Mouse (Mus musculus): ENCODE results near the gene Asrgl1. TPM values are rescaled to one million over a fixed set of nuclear protein-coding genes. Genes with fewer than 3 reads are reported as not detected.

Asrgl1 gene
- polyA plus RNA-seq, 1 experiment from 2014 or later: 15.9 TPM

- no peak overlapping the region for H3K9ac ChIP-seq
- no peaks in the 10 kb centered on the region for H3K9me3 ChIP-seq
- WGBS: 89% methylated on average over 14 of the region's 14 CpGs
- no peaks in the 10 kb centered on the region for H3K36me3 ChIP-seq
- no peaks in the 10 kb centered on the region for H3K27me3 ChIP-seq
- ATAC-seq (ENCODE audit: insufficient number of reproducible peaks, insufficient read depth, low FRiP score, low TSS enrichment, low read depth): no peak
- H3K4me3 ChIP-seq: no peak overlapping the region
- no peak overlapping the region; the same call in 1 of the 2 replicates for H3K4me2 ChIP-seq
- peaks cover 19% of the 10 kb centered on the region for H3K4me1 ChIP-seq
- H3K27ac ChIP-seq: no peak overlapping the region
Measured at GRCm38 (mm10) chr19:9081311-9082190, 53.9 kb downstream of the Asrgl1 start.

DNA sequence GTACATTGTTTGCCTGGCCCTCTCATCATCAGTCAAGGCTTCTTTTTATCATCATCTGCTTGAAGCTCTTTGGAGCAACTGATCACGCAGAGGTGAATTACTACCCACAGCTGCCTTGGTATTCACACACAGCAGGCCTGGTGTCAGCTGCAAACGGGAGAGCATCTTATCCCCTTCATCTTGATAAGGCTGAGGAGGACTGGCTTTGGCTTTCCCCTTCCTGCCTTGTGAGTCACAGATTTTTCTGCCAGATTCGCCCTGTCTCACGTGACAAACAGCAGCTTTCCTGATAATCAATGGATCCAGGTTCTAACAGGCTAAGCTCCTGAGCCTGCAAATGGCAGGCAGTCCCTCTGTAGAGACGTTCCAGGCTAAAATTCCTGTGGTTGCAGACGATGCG, 55.5 kb downstream of the Asrgl1 start:
- Histone ChIP-seq H3K4me3 (no peak overlapping the region), H3K9me3 (no peaks in the 10 kb centered on the region), H3K27ac (peak overlapping the region; percentile 33), H3K4me2 (no peak overlapping the region), H3K9ac (peak overlapping the region; percentile 37; the same call in 1 of the 2 replicates), H3K36me3 (no peaks in the 10 kb centered on the region), H3K27me3 (no peaks in the 10 kb centered on the region), H3K4me1 (peaks cover 19% of the 10 kb centered on the region)
- 16% methylated on average over 7 of the region's 7 CpGs for WGBS
- ATAC-seq (ENCODE audit: insufficient number of reproducible peaks, insufficient read depth, low FRiP score, low TSS enrichment, low read depth): no peak

GRCm38 (mm10) chr19:9076982-9077660, 58.3 kb downstream of the Asrgl1 start:
- Histone ChIP-seq H3K4me3 (no peak overlapping the region), H3K27ac (no peak overlapping the region), H3K36me3 (no peaks in the 10 kb centered on the region), H3K27me3 (no peaks in the 10 kb centered on the region), H3K4me1 (peaks cover 14% of the 10 kb centered on the region), H3K9me3 (no peaks in the 10 kb centered on the region), H3K4me2 (no peak overlapping the region), H3K9ac (no peak overlapping the region)
- no peak for ATAC-seq (ENCODE audit: insufficient number of reproducible peaks, insufficient read depth, low FRiP score, low TSS enrichment, low read depth)
- 65% methylated on average over 4 of the region's 4 CpGs for WGBS

DNA sequence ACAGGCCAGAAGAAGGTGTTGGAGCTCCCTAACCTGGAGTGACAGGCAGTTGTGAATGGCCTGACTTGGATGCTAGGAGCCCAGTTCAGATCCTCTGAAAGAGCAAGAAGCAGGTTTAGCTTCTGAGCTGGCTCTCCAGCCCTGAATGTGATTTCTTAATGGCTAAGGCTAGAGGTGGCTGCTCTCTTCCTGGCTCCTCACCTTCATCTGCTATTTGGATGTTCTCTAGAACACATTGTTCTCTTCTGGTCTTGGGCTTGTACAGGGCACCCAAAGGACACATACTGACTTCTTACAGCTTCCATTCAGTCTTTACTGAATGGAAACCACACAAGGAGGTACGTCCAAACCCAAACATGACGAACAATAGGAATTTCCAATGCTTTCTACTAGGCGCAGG, 59.4 kb downstream of the Asrgl1 start:
- H3K27ac ChIP-seq: no peak overlapping the region
- peaks cover 23% of the 10 kb centered on the region for H3K4me1 ChIP-seq
- H3K4me2 ChIP-seq: no peak overlapping the region
- ATAC-seq (ENCODE audit: insufficient number of reproducible peaks, insufficient read depth, low FRiP score, low TSS enrichment, low read depth): no peak
- no peak overlapping the region for H3K4me3 ChIP-seq
- 90% methylated on average over 3 of the region's 3 CpGs for WGBS
- H3K9me3 ChIP-seq: no peaks in the 10 kb centered on the region
- H3K9ac ChIP-seq: no peak overlapping the region
- H3K27me3 ChIP-seq: no peaks in the 10 kb centered on the region
- H3K36me3 ChIP-seq: no peaks in the 10 kb centered on the region

GRCm38 (mm10) chr19:9075558-9075957, 59.9 kb downstream of the Asrgl1 start:
- Histone ChIP-seq H3K27me3 (no peaks in the 10 kb centered on the region), H3K4me1 (peaks cover 28% of the 10 kb centered on the region), H3K36me3 (no peaks in the 10 kb centered on the region), H3K27ac (no peak overlapping the region), H3K4me3 (no peak overlapping the region), H3K4me2 (no peak overlapping the region), H3K9ac (no peak overlapping the region), H3K9me3 (no peaks in the 10 kb centered on the region)
- WGBS: 56% methylated on average over 2 of the region's 2 CpGs
- ATAC-seq (ENCODE audit: insufficient number of reproducible peaks, insufficient read depth, low FRiP score, low TSS enrichment, low read depth): no peak

DNA sequence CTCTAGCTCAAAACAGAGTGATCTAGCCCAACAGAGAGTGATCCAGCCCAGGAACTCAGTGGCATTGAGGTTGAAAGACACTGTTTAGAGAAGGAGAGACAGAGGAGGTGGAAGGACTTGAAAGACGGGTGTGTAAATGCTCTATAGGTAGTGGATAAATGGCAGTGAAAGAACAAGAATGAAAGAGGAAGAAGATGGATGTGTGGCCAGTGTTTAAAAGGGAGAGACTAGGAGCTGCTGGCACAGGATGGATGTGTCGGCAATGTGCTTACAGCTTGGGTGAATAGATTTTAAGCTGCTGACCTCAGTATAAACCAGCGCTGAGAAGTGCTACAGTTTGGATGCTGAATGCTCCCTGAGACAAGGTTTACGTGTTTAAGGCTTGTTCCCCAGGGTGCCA, 61.0 kb downstream of the Asrgl1 start:
- no peak for ATAC-seq (ENCODE audit: insufficient number of reproducible peaks, insufficient read depth, low FRiP score, low TSS enrichment, low read depth)
- Histone ChIP-seq H3K9me3 (no peaks in the 10 kb centered on the region), H3K4me3 (no peak overlapping the region), H3K4me2 (no peak overlapping the region), H3K27ac (peak overlapping the region; percentile 39; the same call in 1 of the 2 replicates), H3K9ac (no peak overlapping the region), H3K4me1 (peaks cover 31% of the 10 kb centered on the region), H3K36me3 (no peaks in the 10 kb centered on the region), H3K27me3 (no peaks in the 10 kb centered on the region)
- WGBS: 75% methylated on average over 4 of the region's 4 CpGs

- H3K4me3 ChIP-seq: no peak overlapping the region
- ATAC-seq (ENCODE audit: insufficient number of reproducible peaks, insufficient read depth, low FRiP score, low TSS enrichment, low read depth): no peak
- peaks cover 29% of the 10 kb centered on the region for H3K4me1 ChIP-seq
- H3K36me3 ChIP-seq: no peaks in the 10 kb centered on the region
- peak overlapping the region; percentile 39; the same call in 1 of the 2 replicates for H3K27ac ChIP-seq
- no peaks in the 10 kb centered on the region for H3K9me3 ChIP-seq
- whole genome bisulfite sequencing: 68% methylated on average over 12 of the region's 12 CpGs
- no peak overlapping the region for H3K9ac ChIP-seq
- no peak overlapping the region for H3K4me2 ChIP-seq
- no peaks in the 10 kb centered on the region for H3K27me3 ChIP-seq
Measured at GRCm38 (mm10) chr19:9073776-9074411, 61.5 kb downstream of the Asrgl1 start.

- peak overlapping the region; percentile 89 for H3K27ac ChIP-seq
- no peak for ATAC-seq (ENCODE audit: insufficient number of reproducible peaks, insufficient read depth, low FRiP score, low TSS enrichment, low read depth)
- WGBS: 78% methylated on average over 2 of the region's 2 CpGs
- H3K4me1 ChIP-seq: peaks cover 29% of the 10 kb centered on the region
- H3K9ac ChIP-seq: no peak overlapping the region
- peak overlapping the region; percentile 24; the same call in 1 of the 2 replicates for H3K4me2 ChIP-seq
- H3K9me3 ChIP-seq: no peaks in the 10 kb centered on the region
- H3K36me3 ChIP-seq: no peaks in the 10 kb centered on the region
- no peaks in the 10 kb centered on the region for H3K27me3 ChIP-seq
- H3K4me3 ChIP-seq: no peak overlapping the region
Measured at GRCm38 (mm10) chr19:9072157-9072530, 63.3 kb downstream of the Asrgl1 start.

DNA sequence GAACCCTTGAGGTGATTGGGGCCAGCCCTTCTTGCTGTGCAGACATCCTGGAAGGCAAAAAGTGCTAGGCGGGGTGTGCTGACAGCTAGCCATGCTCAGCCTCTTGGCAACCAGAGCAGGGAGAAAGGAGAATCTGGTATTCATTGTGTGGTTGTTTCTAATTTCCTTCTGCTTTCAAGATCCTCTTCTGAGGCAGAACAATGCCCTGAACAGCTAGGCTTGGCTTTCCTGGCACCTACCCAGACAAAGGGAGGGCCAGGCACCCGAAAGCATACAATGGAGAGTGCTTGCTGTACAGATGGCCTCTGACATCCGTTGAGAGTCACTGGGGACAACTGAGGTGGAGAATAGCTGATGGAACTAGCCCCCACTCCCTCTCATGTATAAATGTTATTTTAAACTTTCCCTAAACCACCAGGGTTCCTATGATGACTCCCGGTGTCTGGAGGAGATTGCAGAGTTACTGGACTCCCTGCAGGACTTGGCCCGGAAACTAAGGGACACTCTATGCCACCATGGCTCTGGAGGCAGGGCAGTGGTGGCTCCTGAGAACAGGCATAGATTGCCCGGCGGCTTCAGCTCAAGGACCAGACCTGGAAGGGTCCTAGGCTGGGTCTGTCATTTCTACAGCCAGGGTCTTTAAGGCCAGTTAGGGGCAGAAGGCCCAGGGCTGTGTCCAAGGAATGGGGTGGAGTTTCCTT, 63.8 kb downstream of the Asrgl1 start:
- no peaks in the 10 kb centered on the region for H3K27me3 ChIP-seq
- no peak overlapping the region for H3K4me3 ChIP-seq
- peaks cover 29% of the 10 kb centered on the region for H3K4me1 ChIP-seq
- H3K9me3 ChIP-seq: no peaks in the 10 kb centered on the region
- peak overlapping the region; percentile 89 for H3K27ac ChIP-seq
- peak overlapping the region; percentile 24 for H3K4me2 ChIP-seq
- H3K36me3 ChIP-seq: no peaks in the 10 kb centered on the region
- H3K9ac ChIP-seq: peak overlapping the region; percentile 41
- no peak for ATAC-seq (ENCODE audit: insufficient number of reproducible peaks, insufficient read depth, low FRiP score, low TSS enrichment, low read depth)
- 49% methylated on average over 7 of the region's 7 CpGs for WGBS

- ATAC-seq (ENCODE audit: insufficient number of reproducible peaks, insufficient read depth, low FRiP score, low TSS enrichment, low read depth): no peak
Measured at GRCm38 (mm10) chr19:9070316-9070715, 65.1 kb downstream of the Asrgl1 start.

DNA sequence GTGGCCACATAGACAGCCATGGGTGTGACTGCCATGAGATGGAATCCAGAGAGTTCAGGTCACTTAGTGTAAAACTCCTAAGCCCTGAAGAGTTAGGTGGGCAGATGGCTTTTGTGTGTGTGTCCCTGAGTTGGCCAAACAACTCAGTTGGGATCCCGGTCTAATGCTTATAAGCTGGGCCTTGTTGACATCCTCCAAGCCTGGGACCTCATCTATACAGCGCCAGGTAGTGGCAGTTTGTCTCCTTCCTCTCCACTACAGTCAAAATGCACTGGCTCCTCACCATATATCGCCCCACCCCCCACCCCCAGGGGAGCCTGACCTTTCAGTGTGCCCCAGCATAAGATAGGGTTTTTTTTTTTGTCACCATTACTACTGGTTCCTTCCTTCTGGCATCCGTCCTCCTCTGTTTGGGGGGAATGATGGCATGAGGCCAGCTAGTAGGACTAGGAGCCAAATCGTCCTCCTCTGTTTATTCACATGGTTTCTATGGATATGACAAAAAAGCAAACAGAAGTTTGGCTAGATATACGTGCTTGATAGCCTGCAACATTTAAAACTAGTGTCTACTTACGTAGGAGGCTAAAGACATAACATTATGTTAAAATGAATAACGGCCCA, 65.6 kb downstream of the Asrgl1 start:
- 60% methylated on average over 8 of the region's 8 CpGs for WGBS
- H3K27me3 ChIP-seq: no peaks in the 10 kb centered on the region
- H3K9me3 ChIP-seq: no peaks in the 10 kb centered on the region
- no peaks in the 10 kb centered on the region for H3K36me3 ChIP-seq
- H3K4me3 ChIP-seq: no peak overlapping the region
- no peak for ATAC-seq (ENCODE audit: insufficient number of reproducible peaks, insufficient read depth, low FRiP score, low TSS enrichment, low read depth)
- no peak overlapping the region for H3K9ac ChIP-seq
- peaks cover 34% of the 10 kb centered on the region for H3K4me1 ChIP-seq
- H3K27ac ChIP-seq: peak overlapping the region; percentile 89
- H3K4me2 ChIP-seq: no peak overlapping the region

More at GRCm38 (mm10) chr19:9070316-9070715, 65.1 kb downstream of the Asrgl1 start:
- Histone ChIP-seq H3K27me3 (no peaks in the 10 kb centered on the region), H3K4me1 (peaks cover 34% of the 10 kb centered on the region), H3K27ac (peak overlapping the region; percentile 89), H3K9ac (no peak overlapping the region), H3K9me3 (no peaks in the 10 kb centered on the region), H3K4me2 (no peak overlapping the region), H3K36me3 (no peaks in the 10 kb centered on the region), H3K4me3 (no peak overlapping the region)
- 84% methylated on average over 2 of the region's 2 CpGs for WGBS
